Mouse (Mus musculus) adrenal gland, adult 18-20 months (tissue): ENCODE measurements around the gene Tnfaip2. TPM values are rescaled to one million over a fixed set of nuclear protein-coding genes. Genes with fewer than 3 reads are reported as not detected.

ENCODE experiments used
- DNase-seq, 2 experiments: peaks; one replicate each; pipeline ENCODE4 v3.0.0; 2021 to 2022; ENCODE audit warnings: low spot score in 2 of 2
- long read RNA-seq, 2 experiments: library from polyadenylated mRNA; stranded (forward); transcript quantifications; one replicate each; pipeline ENCODE4 v2.0.0; 2021
- total RNA-seq, 2 experiments: library from RNA; stranded (reverse); gene quantifications; 1 replicate in 1 of 2; 2 replicates in 1 of 2; pipeline ENCODE4 v1.2.3; 2021

The Tnfaip2 gene
- total RNA-seq: 10 to 100 TPM; 11.4 to 31.6 TPM
- long read RNA-seq, experiment 1, transcript Tnfaip2-201 (12 exons, 3,762 nt): major isoform, 10 of 17 reads
- long read RNA-seq, experiment 1, partial matches to known transcripts: 4 of 17 reads
- long read RNA-seq, experiment 1, other reads (novel, unspliced or antisense): 3 of 17 reads
- long read RNA-seq, experiment 2, transcript Tnfaip2-201 (12 exons, 3,762 nt): major isoform, 5 of 13 reads
- long read RNA-seq, experiment 2, partial matches to known transcripts: 6 of 13 reads
- long read RNA-seq, experiment 2, other reads (novel, unspliced or antisense): 1 of 13 reads

- DNase-seq: peak; percentile 73 to 81
These were observed at the start of gene Tnfaip2 for GRCm38 (mm10) chr12:111442309-111443010. Gene Tnfaip2, plus strand, starts transcription at chr12:111442469.

GRCm38 (mm10) chr12:111394008-111394407, 48.3 kb upstream of the Tnfaip2 start:
- no peak for DNase-seq

- no peak for DNase-seq
These were observed 45.3 kb upstream of the Tnfaip2 start for GRCm38 (mm10) chr12:111396997-111397396.

GRCm38 (mm10) chr12:111401454-111402184, 40.6 kb upstream of the Tnfaip2 start:
- peak; percentile 73 to 78 for DNase-seq

GRCm38 (mm10) chr12:111404880-111405279, 37.4 kb upstream of the Tnfaip2 start:
- DNase-seq: no peak

GRCm38 (mm10) chr12:111406622-111407021, 35.6 kb upstream of the Tnfaip2 start, which contains the start of gene Lbhd2:
Gene Lbhd2, plus strand, starts transcription at chr12:111406809.
- DNase-seq: no peak

GRCm38 (mm10) chr12:111409583-111409982, 32.7 kb upstream of the Tnfaip2 start:
- no peak for DNase-seq

GRCm38 (mm10) chr12:111411631-111412355, 30.5 kb upstream of the Tnfaip2 start:
- no peak for DNase-seq

- DNase-seq: no peak
These were observed 29.5 kb upstream of the Tnfaip2 start for GRCm38 (mm10) chr12:111412581-111413284.

GRCm38 (mm10) chr12:111413300-111413699, 29.0 kb upstream of the Tnfaip2 start:
- peak; percentile 88 to 91 for DNase-seq

- DNase-seq: no peak
These were observed 25.1 kb upstream of the Tnfaip2 start, which contains the start of gene Exoc3l4 for GRCm38 (mm10) chr12:111416921-111417779. Gene Exoc3l4, plus strand, starts transcription at chr12:111417017.

GRCm38 (mm10) chr12:111419918-111420317, 22.4 kb upstream of the Tnfaip2 start:
- DNase-seq: no peak

GRCm38 (mm10) chr12:111420946-111421709, 21.1 kb upstream of the Tnfaip2 start:
- no peak for DNase-seq

- no peak for DNase-seq
These were observed 19.4 kb upstream of the Tnfaip2 start for GRCm38 (mm10) chr12:111422852-111423251.

- DNase-seq: no peak
These were observed 18.6 kb upstream of the Tnfaip2 start for GRCm38 (mm10) chr12:111423570-111424129.

- DNase-seq: no peak
These were observed 17.7 kb upstream of the Tnfaip2 start for GRCm38 (mm10) chr12:111424547-111424946.

- DNase-seq: peak; percentile 83 to 86
These were observed 17.0 kb upstream of the Tnfaip2 start for GRCm38 (mm10) chr12:111425258-111425657.

GRCm38 (mm10) chr12:111425789-111426460, 16.3 kb upstream of the Tnfaip2 start:
- peak; percentile 98 for DNase-seq
